8 mouse cellular contexts compared by ENCODE assay signal in genomic region chr2:118540691-118541117, GRCm38 (mm10). TPM values are rescaled to one million over a fixed set of nuclear protein-coding genes. Genes with fewer than 3 reads are reported as not detected.
DNase-seq lines count a peak whose midpoint lies in the region; ATAC-seq and TF ChIP-seq lines count a peak whose summit lies in the region.

No protein-coding gene starts in this region.

- H3K9me3 ChIP-seq in forebrain, postnatal 0 days (ENCODE audit: low read length): no peaks in the 10 kb centered on the region
- H3K9me3 ChIP-seq in forebrain, embryonic 16.5 days (ENCODE audit: control insufficient read depth, low read length): no peaks in the 10 kb centered on the region
- H3K9me3 ChIP-seq in kidney, embryonic 15.5 days (replicated peaks): no peaks in the 10 kb centered on the region

- 43% methylated on average over 6 of the region's 6 CpGs for WGBS in forebrain, postnatal 0 days
- WGBS in forebrain, embryonic 16.5 days: 55% methylated on average over 6 of the region's 6 CpGs
- WGBS in kidney, embryonic 15.5 days: 20% methylated on average over 6 of the region's 6 CpGs

- no peak for TF ChIP-seq POLR2A in bone marrow macrophage, adult 2 months (IDR thresholded peaks at IDR 0.05; ENCODE audit: borderline replicate concordance, low read depth, low read length)

- H3K4me3 ChIP-seq in forebrain, postnatal 0 days (ENCODE audit: low read depth, low read length): no peak overlapping the region
- no peak overlapping the region for H3K4me3 ChIP-seq in forebrain, embryonic 16.5 days (replicated peaks; ENCODE audit: low read length)
- H3K4me3 ChIP-seq in bone marrow macrophage, adult 2 months (ENCODE audit: insufficient read depth, low read length): peak overlapping the region; percentile 38
- no peak overlapping the region for H3K4me3 ChIP-seq in kidney, embryonic 15.5 days (replicated peaks)

- no peak for TF ChIP-seq CTCF in forebrain, postnatal 0 days (IDR thresholded peaks at IDR 0.05; ENCODE audit: low read depth)
- no peak for TF ChIP-seq CTCF in bone marrow macrophage, adult 2 months (IDR thresholded peaks at IDR 0.05; ENCODE audit: low read depth, low read length)

- no peak for DNase-seq in forebrain, postnatal 0 days
- peak; percentile 76 to 79 for DNase-seq in heart, adult 9 months (ENCODE audit: low spot score in 2 of 2)
- peak; percentile 83 for DNase-seq in lung, postnatal 36 days
- DNase-seq in thymus, postnatal 36 days: peak; percentile 44 to 60

- H3K9ac ChIP-seq in forebrain, postnatal 0 days: no peak overlapping the region
- H3K9ac ChIP-seq in forebrain, embryonic 16.5 days (replicated peaks; ENCODE audit: low read depth, low read length): no peak overlapping the region
- no peak overlapping the region for H3K9ac ChIP-seq in kidney, embryonic 15.5 days

- ATAC-seq in forebrain, postnatal 0 days: peak; percentile 14; the same call in 1 of the 2 replicates
- ATAC-seq in forebrain, embryonic 16.5 days: no peak
- ATAC-seq in kidney, embryonic 15.5 days (replicated peaks; ENCODE audit: low FRiP score): no peak
- no peak for ATAC-seq in erythroblast, adult 5-6 weeks (replicated peaks; ENCODE audit: low FRiP score, poor library complexity, severe bottlenecking)

- no peaks in the 10 kb centered on the region for H3K4me1 ChIP-seq in forebrain, postnatal 0 days (ENCODE audit: insufficient read depth)
- peaks cover 32% of the 10 kb centered on the region for H3K4me1 ChIP-seq in forebrain, embryonic 16.5 days (replicated peaks; ENCODE audit: control insufficient read depth, insufficient read depth, low read length)
- peaks cover 72% of the 10 kb centered on the region for H3K4me1 ChIP-seq in bone marrow macrophage, adult 2 months (ENCODE audit: control insufficient read depth, insufficient read depth, low read length)
- peaks cover 88% of the 10 kb centered on the region for H3K4me1 ChIP-seq in kidney, embryonic 15.5 days

- H3K27ac ChIP-seq in forebrain, postnatal 0 days (ENCODE audit: low read depth, low read length): no peak overlapping the region
- no peak overlapping the region for H3K27ac ChIP-seq in forebrain, embryonic 16.5 days (ENCODE audit: low read length)
- peak overlapping the region; percentile 99 for H3K27ac ChIP-seq in bone marrow macrophage, adult 2 months (ENCODE audit: insufficient read depth, low read depth, low read length)
- H3K27ac ChIP-seq in kidney, embryonic 15.5 days: peak overlapping the region; percentile 89

- no peak overlapping the region for H3K4me2 ChIP-seq in forebrain, postnatal 0 days (ENCODE audit: low read depth)
- H3K4me2 ChIP-seq in forebrain, embryonic 16.5 days (ENCODE audit: low read length): no peak overlapping the region
- H3K4me2 ChIP-seq in kidney, embryonic 15.5 days: peak overlapping the region; percentile 25; the same call in 1 of the 2 replicates

- no peaks in the 10 kb centered on the region for H3K27me3 ChIP-seq in forebrain, postnatal 0 days (ENCODE audit: insufficient read depth, low read length)
- no peaks in the 10 kb centered on the region for H3K27me3 ChIP-seq in forebrain, embryonic 16.5 days (replicated peaks; ENCODE audit: control insufficient read depth, insufficient read depth, low read length)
- no peaks in the 10 kb centered on the region for H3K27me3 ChIP-seq in kidney, embryonic 15.5 days

- no peaks in the 10 kb centered on the region for H3K36me3 ChIP-seq in forebrain, postnatal 0 days (ENCODE audit: insufficient read depth)
- H3K36me3 ChIP-seq in forebrain, embryonic 16.5 days (ENCODE audit: control insufficient read depth, insufficient read depth): no peaks in the 10 kb centered on the region
- peaks cover 9% of the 10 kb centered on the region for H3K36me3 ChIP-seq in kidney, embryonic 15.5 days

RNA-seq across cellular contexts. Expression of gene Bmf, which starts 8.8 kb away (rescaled TPM):
- 5.3 and 6.6 TPM in 2 replicates for total RNA-seq in forebrain, postnatal 0 days (2014; rRNA removed)
- 1.2 and 1.3 TPM in 2 replicates for polyA plus RNA-seq in forebrain, postnatal 0 days (2015; fragmentation: Nextera tagmentation; extraction: Ambion mirVana)
- polyA plus RNA-seq in forebrain, embryonic 16.5 days (2015; fragmentation: Nextera tagmentation; extraction: Ambion mirVana): 1.3 and 1.5 TPM in 2 replicates
- 30.0 and 44.1 TPM in 2 replicates for polyA plus RNA-seq in bone marrow macrophage, adult 2 months (2012; ENCODE audit: insufficient read depth, insufficient read length, missing spikeins)
- 7.6 and 8.2 TPM in 2 replicates for polyA plus RNA-seq in kidney, embryonic 15.5 days (2015; fragmentation: Nextera tagmentation; extraction: Ambion mirVana)
- total RNA-seq in erythroblast, adult 5-6 weeks (2015; ENCODE audit: low replicate concordance): 2.1 and 12.7 TPM in 2 replicates
- 1.4 and 3.2 TPM in 2 replicates for total RNA-seq in erythroblast, adult 5-6 weeks (2017; ENCODE audit: low replicate concordance)

RNA-seq across cellular contexts. Expression of gene Bub1b, which starts 57.3 kb away (rescaled TPM):
- total RNA-seq in forebrain, postnatal 0 days (2014; rRNA removed): 10.1 and 11.9 TPM in 2 replicates
- polyA plus RNA-seq in forebrain, postnatal 0 days (2015; fragmentation: Nextera tagmentation; extraction: Ambion mirVana): 6.5 and 7.2 TPM in 2 replicates
- 36.4 and 45.0 TPM in 2 replicates for polyA plus RNA-seq in forebrain, embryonic 16.5 days (2015; fragmentation: Nextera tagmentation; extraction: Ambion mirVana)
- polyA plus RNA-seq in bone marrow macrophage, adult 2 months (2012; ENCODE audit: insufficient read depth, insufficient read length, missing spikeins): 43.3 and 49.9 TPM in 2 replicates
- polyA plus RNA-seq in kidney, embryonic 15.5 days (2015; fragmentation: Nextera tagmentation; extraction: Ambion mirVana): 98.5 and 103 TPM in 2 replicates
- total RNA-seq in erythroblast, adult 5-6 weeks (2015; ENCODE audit: low replicate concordance): 21.7 and 41.2 TPM in 2 replicates
- 36.4 and 48.5 TPM in 2 replicates for total RNA-seq in erythroblast, adult 5-6 weeks (2017; ENCODE audit: low replicate concordance)

Comparison
In these comparisons a context has a peak if more than half of its experiments do, and no peak if none do; other contexts are left out.
1. H3K27ac ChIP-seq: peak in bone marrow macrophage, adult 2 months (single experiment) and kidney, embryonic 15.5 days (single experiment); none in forebrain, postnatal 0 days (single experiment) and forebrain, embryonic 16.5 days (single experiment).